Mouse (Mus musculus): ENCODE measurements around the gene Gm13289.
A peak's percentile ranks its signal among the peaks of the same experiment; 100 is the strongest.
"Not testable (repeated sequence)": the region's sequence is repeated elsewhere in the genome, so short reads cannot be mapped to it uniquely, and the experiment has no call there.

Gm13289 gene

GRCm38 (mm10) chr4:88776622-88777021 is at the start of gene Gm13289:
Gene Gm13289 (plus strand): TSS chr4:88776922.
- not testable (repeated sequence) for DNase-seq (ENCODE audit: low spot score in 2 of 2)

DNA sequence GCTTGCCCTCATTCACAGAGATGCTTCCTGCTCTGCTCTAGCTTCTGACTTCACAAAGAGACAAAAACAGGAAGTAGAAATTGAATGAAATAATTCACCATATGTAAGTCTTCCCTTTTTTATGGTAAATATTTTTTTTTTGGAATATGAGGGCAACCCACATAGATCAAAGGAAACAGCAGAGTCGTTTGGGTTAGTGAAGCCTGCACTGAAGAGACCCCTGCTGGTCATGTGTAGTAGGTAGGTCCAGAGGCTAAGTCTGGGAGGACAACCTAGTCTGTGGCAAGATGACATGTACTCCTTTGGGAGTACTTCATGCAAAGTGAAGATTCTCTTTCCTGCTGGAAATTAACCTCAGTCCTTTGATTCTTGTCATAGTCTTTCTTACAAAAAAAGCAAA is 49.4 kb upstream of the Gm13289 start:
- DNase-seq (ENCODE audit: low spot score in 2 of 2) = no peak

DNA sequence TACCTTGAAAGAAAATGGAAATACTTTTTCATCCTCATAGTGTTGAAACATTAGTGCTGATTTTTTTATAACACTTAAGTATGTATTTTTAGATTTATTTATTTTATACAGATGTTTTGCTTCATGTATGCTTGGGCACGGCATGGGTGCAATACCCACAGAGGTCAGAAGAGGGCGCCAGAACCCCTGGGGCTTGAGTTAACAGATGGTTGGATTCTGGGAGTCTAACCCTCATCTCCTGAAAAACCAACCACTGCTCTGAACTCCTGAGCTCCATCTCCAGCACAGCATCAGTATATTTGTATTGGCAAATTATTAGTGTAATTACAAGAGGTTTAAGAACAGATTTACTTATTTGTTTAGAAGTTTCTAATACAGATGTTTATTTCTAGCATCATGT is 38.2 kb upstream of the Gm13289 start:
- DNase-seq (ENCODE audit: low spot score in 2 of 2) = peak in 1 of 2 experiments; percentile 63

DNA sequence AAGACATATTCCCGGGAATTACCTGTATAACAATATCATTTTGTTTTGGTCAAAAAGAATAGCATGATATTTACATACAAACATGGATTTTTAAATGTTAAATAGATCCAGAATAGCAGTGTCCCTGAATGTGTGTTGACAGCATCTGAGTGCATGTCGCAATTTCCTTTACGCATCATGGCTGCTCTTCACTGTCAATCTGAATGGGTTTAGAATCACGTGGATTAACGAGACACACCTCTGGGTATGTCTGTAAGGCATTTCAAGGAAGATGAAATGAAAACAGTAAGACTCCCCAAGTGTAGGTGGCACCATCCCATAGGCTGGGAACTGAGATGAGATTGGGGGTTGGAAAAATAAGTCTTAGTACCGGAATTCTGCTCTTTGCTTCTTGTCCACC is 37.7 kb upstream of the Gm13289 start:
- no peak for DNase-seq (ENCODE audit: low spot score in 2 of 2)

GRCm38 (mm10) chr4:88741426-88741825 is 35.3 kb upstream of the Gm13289 start:
- DNase-seq (ENCODE audit: low spot score in 2 of 2) = no peak

- DNase-seq (ENCODE audit: low spot score in 2 of 2) = no peak
These were observed 33.9 kb upstream of the Gm13289 start for GRCm38 (mm10) chr4:88742771-88743371.

DNA sequence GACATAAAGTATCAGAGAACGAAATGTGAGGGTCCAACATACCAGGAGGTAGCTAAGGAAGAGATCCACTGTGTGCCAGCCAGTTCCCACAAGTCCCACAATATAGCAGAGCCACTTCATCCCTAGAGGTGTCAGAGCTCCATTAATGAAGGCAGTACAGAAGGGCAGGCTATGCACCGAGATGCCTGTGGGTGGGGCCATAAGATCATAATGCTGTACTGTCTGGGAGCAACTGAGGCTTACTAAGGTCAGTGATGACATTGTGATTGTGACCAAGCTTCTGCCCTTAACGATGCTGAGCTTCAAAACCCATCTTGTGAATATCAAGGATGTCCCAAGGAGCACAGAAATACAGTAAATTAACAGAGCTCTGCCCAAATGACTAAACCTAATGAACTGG is 32.5 kb upstream of the Gm13289 start:
- no peak for DNase-seq (ENCODE audit: low spot score in 2 of 2)

DNA sequence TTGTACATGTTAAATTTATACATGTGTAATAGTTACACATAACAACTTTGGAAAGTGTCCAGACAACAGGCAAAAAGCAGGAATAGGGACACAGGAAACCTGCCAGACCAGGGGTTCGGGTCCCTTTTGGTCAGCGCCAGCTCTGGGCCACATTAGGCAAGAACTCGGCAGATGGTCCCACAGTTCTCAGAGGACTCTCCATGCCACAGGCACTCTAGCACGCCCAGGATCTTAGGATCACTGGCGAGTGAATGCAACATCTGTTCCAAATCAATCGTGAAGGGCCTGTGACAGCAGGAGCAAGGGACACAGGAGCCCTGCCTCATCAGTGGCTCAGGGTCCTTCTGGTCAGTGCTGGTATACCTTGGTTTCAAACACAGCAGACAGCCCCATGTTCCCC is 26.8 kb upstream of the Gm13289 start:
- DNase-seq (ENCODE audit: low spot score in 2 of 2) = no peak

GRCm38 (mm10) chr4:88754818-88755340 is 21.8 kb upstream of the Gm13289 start, which contains the start of gene Gm13271:
Gene Gm13271 (plus strand): TSS chr4:88754868.
- peak; percentile 81 for DNase-seq (ENCODE audit: low spot score in 2 of 2)

DNA sequence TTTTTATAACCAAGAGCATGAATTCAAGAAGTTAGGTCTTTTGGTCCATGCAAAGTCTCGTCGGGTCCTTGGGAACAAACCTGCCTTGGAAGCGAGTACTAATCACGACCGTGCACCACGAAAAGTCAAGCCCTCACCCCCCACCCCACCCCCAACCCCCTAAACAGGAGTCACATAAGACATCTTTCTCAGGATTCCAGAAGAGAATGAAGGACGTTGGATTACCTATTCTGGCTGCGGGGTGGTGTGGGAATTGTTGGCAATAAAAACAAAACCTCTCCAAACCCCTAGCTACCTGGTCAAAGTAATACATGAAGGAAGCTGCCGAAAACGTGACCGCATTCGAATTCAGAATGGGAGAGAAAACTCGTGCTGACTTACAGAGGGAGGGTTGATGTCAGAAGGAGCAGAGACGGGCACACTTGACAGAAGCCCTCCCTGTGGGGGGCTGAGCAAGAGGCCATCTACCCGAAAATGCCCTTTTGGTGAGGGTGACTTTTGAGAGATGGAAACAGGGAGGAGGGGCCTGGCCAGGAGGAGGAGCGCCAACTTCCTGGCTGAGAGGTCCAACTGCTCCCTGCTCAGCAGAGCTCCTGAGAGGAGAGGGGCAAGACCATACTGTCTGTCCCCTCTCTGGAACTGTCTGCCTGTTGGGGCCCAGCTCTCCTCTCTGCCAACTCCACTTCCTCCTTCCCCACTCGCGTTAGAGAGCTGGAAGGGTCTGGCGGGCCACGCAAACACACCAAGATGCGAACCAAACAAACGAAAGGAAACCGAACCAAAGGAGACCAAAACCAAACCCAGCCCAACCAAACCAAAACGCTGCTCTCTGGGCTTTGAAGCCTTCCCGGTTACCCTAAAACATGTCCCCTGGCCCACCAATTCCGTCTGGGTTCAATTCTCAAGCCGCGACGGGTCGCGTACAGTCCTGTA is 19.9 kb upstream of the Gm13289 start:
- DNase-seq (ENCODE audit: low spot score in 2 of 2) = peak in 1 of 2 experiments; percentile 29

GRCm38 (mm10) chr4:88757628-88758031 is 19.1 kb upstream of the Gm13289 start:
- DNase-seq (ENCODE audit: low spot score in 2 of 2) = peak; percentile 91 to 94

- DNase-seq (ENCODE audit: low spot score in 2 of 2) = peak; percentile 23 to 44
These were observed 18.0 kb upstream of the Gm13289 start for GRCm38 (mm10) chr4:88758751-88759150.

GRCm38 (mm10) chr4:88759610-88760268 is 17.0 kb upstream of the Gm13289 start, which contains the start of gene Gm13283:
Gene Gm13283 (plus strand): TSS chr4:88760119.
- peak; percentile 44 to 67 for DNase-seq (ENCODE audit: low spot score in 2 of 2)

GRCm38 (mm10) chr4:88760431-88760830 is 16.3 kb upstream of the Gm13289 start:
- peak; percentile 85 for DNase-seq (ENCODE audit: low spot score in 2 of 2)

- DNase-seq (ENCODE audit: low spot score in 2 of 2) = peak; percentile 64 to 73
These were observed 14.9 kb upstream of the Gm13289 start for GRCm38 (mm10) chr4:88761776-88762175.

DNA sequence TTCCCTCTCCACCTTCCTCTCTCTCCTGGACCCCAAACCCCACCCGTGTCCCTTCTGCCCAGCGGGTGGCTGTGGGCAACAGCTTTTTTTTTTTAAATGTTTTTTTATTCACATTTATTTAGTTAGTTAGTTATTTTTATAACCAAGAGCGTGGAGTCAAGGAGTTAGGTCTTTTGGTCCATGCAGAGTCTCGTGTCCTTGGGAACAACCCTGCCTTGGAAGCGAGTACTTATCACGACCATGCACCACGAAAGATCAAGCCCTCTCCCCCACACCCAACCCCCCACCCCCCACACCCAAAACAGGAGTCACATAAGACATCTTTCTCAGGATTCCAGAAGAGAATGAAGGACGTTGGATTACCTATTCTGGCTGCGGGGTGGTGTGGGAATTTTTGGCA is 14.4 kb upstream of the Gm13289 start:
- peak; percentile 32 to 35 for DNase-seq (ENCODE audit: low spot score in 2 of 2)

DNA sequence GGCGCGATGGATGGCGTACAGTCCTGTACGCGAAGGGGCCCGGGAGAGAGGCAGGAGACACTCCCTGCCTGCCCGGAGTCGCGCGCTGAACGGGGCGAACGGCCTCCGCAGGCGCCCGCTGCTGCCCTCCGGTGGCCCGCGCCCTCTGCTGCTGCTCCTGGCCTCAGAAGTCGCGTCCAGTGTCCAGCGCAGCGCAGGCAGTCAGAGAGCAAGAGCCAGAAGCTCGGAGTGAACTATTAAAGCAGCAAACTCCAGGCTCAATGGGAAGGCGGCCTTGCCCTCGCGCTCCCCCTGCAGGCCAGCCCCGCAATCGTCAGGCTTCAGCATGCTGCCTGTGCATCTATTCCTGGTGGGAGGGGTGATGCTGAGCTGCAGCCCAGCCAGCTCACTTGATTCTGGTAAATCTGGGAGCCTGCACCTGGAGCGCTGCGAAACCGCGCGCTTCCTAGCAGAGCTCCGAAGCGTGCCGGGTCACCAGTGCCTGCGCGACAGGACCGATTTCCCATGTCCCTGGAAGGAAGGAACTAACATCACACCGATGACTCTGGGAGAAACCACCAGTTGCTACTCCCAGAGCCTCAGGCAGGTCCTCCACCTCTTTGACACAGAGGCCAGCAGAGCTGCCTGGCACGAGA is 13.2 kb upstream of the Gm13289 start:
- peak; percentile 76 to 78 for DNase-seq (ENCODE audit: low spot score in 2 of 2)

- not testable (repeated sequence) for DNase-seq (ENCODE audit: low spot score in 2 of 2)
These were observed 3.2 kb upstream of the Gm13289 start, which contains the start of gene Gm13290 for GRCm38 (mm10) chr4:88773534-88773933. Gene Gm13290 (plus strand): TSS chr4:88773834.

DNA sequence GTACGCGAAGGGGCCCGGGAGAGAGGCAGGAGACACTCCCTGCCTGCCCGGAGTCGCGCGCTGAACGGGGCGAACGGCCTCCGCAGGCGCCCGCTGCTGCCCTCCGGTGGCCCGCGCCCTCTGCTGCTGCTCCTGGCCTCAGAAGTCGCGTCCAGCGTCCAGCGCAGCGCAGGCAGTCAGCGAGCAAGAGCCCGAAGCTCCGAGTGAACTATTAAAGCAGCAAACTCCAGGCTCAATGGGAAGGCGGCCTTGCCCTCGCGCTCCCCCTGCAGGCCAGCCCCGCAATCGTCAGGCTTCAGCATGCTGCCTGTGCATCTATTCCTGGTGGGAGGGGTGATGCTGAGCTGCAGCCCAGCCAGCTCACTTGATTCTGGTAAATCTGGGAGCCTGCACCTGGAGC is 2.8 kb downstream of the Gm13289 start, which contains the start of gene Gm13272:
Gene Gm13272, plus strand, starts transcription at position 301 of the 400 bp plus-strand sequence.
- not testable (repeated sequence) for DNase-seq (ENCODE audit: low spot score in 2 of 2)

- DNase-seq (ENCODE audit: low spot score in 2 of 2) = not testable (repeated sequence)
These were observed 3.6 kb downstream of the Gm13289 start for GRCm38 (mm10) chr4:88780320-88780719.

DNA sequence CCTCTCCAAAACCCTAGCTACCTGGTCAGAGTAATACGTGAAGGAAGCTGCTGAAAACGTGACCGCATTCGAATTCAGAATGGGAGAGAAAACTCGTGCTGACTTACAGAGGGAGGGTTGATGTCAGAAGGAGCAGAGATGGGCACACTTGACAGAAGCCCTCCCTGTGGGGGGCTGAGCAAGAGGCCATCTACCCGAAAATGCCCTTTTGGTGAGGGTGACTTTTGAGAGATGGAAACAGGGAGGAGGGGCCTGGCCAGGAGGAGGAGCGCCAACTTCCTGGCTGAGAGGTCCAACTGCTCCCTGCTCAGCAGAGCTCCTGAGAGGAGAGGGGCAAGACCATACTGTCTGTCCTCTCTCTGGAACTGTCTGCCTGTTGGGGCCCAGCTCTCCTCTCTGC is 5.1 kb downstream of the Gm13289 start, which contains the start of gene Ifnz:
Gene Ifnz, plus strand, starts transcription at position 301 of the 400 bp plus-strand sequence.
- DNase-seq (ENCODE audit: low spot score in 2 of 2) = not testable (repeated sequence)
